Mouse (Mus musculus): Measurements from ENCODE around the gene Cdyl. TPM values are rescaled to one million over a fixed set of nuclear protein-coding genes. Genes with fewer than 3 reads are reported as not detected.

The Cdyl gene
- polyA plus RNA-seq, 1 experiment from 2014 or later: 6.1 TPM

GRCm38 (mm10) chr13:35875396-35875795, 215.8 kb downstream of the Cdyl start:
- H3K9me3 ChIP-seq: no peaks in the 10 kb centered on the region
- H3K4me2 ChIP-seq: no peak overlapping the region
- no peaks in the 10 kb centered on the region for H3K27me3 ChIP-seq
- WGBS: 85% methylated on average over 5 of the region's 5 CpGs
- no peak for ATAC-seq (ENCODE audit: low read depth)
- no peak overlapping the region for H3K9ac ChIP-seq
- H3K4me1 ChIP-seq (replicated peaks): no peaks in the 10 kb centered on the region
- H3K4me3 ChIP-seq: no peak overlapping the region
- H3K36me3 ChIP-seq: no peaks in the 10 kb centered on the region
- H3K27ac ChIP-seq (replicated peaks): no peak overlapping the region

- H3K9ac ChIP-seq: no peak overlapping the region
- no peak for ATAC-seq (ENCODE audit: low read depth)
- H3K27me3 ChIP-seq: no peaks in the 10 kb centered on the region
- WGBS: 80% methylated on average over 1 of the region's 1 CpGs
- no peaks in the 10 kb centered on the region for H3K4me1 ChIP-seq (replicated peaks)
- H3K4me2 ChIP-seq: no peak overlapping the region
- no peak overlapping the region for H3K4me3 ChIP-seq
- no peaks in the 10 kb centered on the region for H3K9me3 ChIP-seq
- no peak overlapping the region for H3K27ac ChIP-seq (replicated peaks)
- no peaks in the 10 kb centered on the region for H3K36me3 ChIP-seq
These were observed 218.6 kb downstream of the Cdyl start for GRCm38 (mm10) chr13:35878282-35878681.

GRCm38 (mm10) chr13:35879068-35879467, 219.4 kb downstream of the Cdyl start:
- H3K4me3 ChIP-seq: no peak overlapping the region
- no peaks in the 10 kb centered on the region for H3K36me3 ChIP-seq
- WGBS: 64% methylated on average over 5 of the region's 5 CpGs

GRCm38 (mm10) chr13:35879519-35879918, 219.9 kb downstream of the Cdyl start:
- Histone ChIP-seq H3K36me3 (no peaks in the 10 kb centered on the region), H3K4me1 (replicated peaks) (peaks cover 3% of the 10 kb centered on the region; the same call in 1 of the 2 replicates), H3K9ac (no peak overlapping the region), H3K27me3 (no peaks in the 10 kb centered on the region), H3K9me3 (no peaks in the 10 kb centered on the region), H3K4me3 (no peak overlapping the region), H3K27ac (replicated peaks) (no peak overlapping the region), H3K4me2 (no peak overlapping the region)
- ATAC-seq (ENCODE audit: low read depth): no peak
- WGBS: 84% methylated on average over 5 of the region's 5 CpGs

More at GRCm38 (mm10) chr13:35879068-35879467, 219.4 kb downstream of the Cdyl start:
- no peak overlapping the region for H3K9ac ChIP-seq
- H3K27me3 ChIP-seq: no peaks in the 10 kb centered on the region
- H3K27ac ChIP-seq (replicated peaks): no peak overlapping the region
- no peaks in the 10 kb centered on the region for H3K9me3 ChIP-seq
- no peaks in the 10 kb centered on the region for H3K4me1 ChIP-seq (replicated peaks)
- no peak for ATAC-seq (ENCODE audit: low read depth)
- no peak overlapping the region for H3K4me2 ChIP-seq

- Histone ChIP-seq H3K27ac (replicated peaks) (no peak overlapping the region), H3K4me3 (no peak overlapping the region), H3K9ac (no peak overlapping the region), H3K4me1 (replicated peaks) (peaks cover 9% of the 10 kb centered on the region; the same call in 1 of the 2 replicates), H3K4me2 (no peak overlapping the region), H3K36me3 (no peaks in the 10 kb centered on the region), H3K27me3 (no peaks in the 10 kb centered on the region), H3K9me3 (no peaks in the 10 kb centered on the region)
- ATAC-seq (ENCODE audit: low read depth): 0 out of 2 replicates have a peak, but pooled peaks have one; percentile 15
- 70% methylated on average over 6 of the region's 6 CpGs for WGBS
These were observed 221.0 kb downstream of the Cdyl start for GRCm38 (mm10) chr13:35880555-35881046.

GRCm38 (mm10) chr13:35886121-35886725, 226.6 kb downstream of the Cdyl start:
- Histone ChIP-seq H3K27me3 (no peaks in the 10 kb centered on the region), H3K9me3 (no peaks in the 10 kb centered on the region), H3K4me2 (no peak overlapping the region), H3K4me1 (replicated peaks) (peaks cover 9% of the 10 kb centered on the region; the same call in 1 of the 2 replicates), H3K27ac (replicated peaks) (no peak overlapping the region), H3K9ac (no peak overlapping the region), H3K36me3 (no peaks in the 10 kb centered on the region), H3K4me3 (no peak overlapping the region)
- WGBS: 43% methylated on average over 15 of the region's 15 CpGs
- ATAC-seq (ENCODE audit: low read depth): no peak

- WGBS: 94% methylated on average over 3 of the region's 3 CpGs
- H3K36me3 ChIP-seq: peaks cover 14% of the 10 kb centered on the region
- H3K27me3 ChIP-seq: no peaks in the 10 kb centered on the region
- H3K4me1 ChIP-seq (replicated peaks): no peaks in the 10 kb centered on the region
- no peak overlapping the region for H3K4me2 ChIP-seq
- H3K9me3 ChIP-seq: no peaks in the 10 kb centered on the region
- no peak overlapping the region for H3K27ac ChIP-seq (replicated peaks)
- no peak overlapping the region for H3K9ac ChIP-seq
- H3K4me3 ChIP-seq: no peak overlapping the region
- no peak for ATAC-seq (ENCODE audit: low read depth)
These were observed 233.2 kb downstream of the Cdyl start for GRCm38 (mm10) chr13:35892866-35893265.

- ATAC-seq (ENCODE audit: low read depth): no peak
- Histone ChIP-seq H3K9me3 (no peaks in the 10 kb centered on the region), H3K27me3 (no peaks in the 10 kb centered on the region), H3K4me2 (peak overlapping the region; percentile 76), H3K4me1 (replicated peaks) (no peaks in the 10 kb centered on the region; the same call in 1 of the 2 replicates), H3K36me3 (no peaks in the 10 kb centered on the region), H3K4me3 (peak overlapping the region; percentile 65), H3K9ac (peak overlapping the region; percentile 68), H3K27ac (replicated peaks) (no peak overlapping the region)
- 2% methylated on average over 13 of the region's 13 CpGs for WGBS
These were observed 245.7 kb downstream of the Cdyl start for GRCm38 (mm10) chr13:35905378-35905777.

GRCm38 (mm10) chr13:35905879-35906481, 246.3 kb downstream of the Cdyl start, which contains the start of gene Rpp40:
Rpp40 (minus strand) TSS chr13:35906359.
- H3K36me3 ChIP-seq: no peaks in the 10 kb centered on the region
- H3K4me1 ChIP-seq (replicated peaks): no peaks in the 10 kb centered on the region; the same call in 1 of the 2 replicates
- ATAC-seq (ENCODE audit: low read depth): peak; percentile 100
- no peaks in the 10 kb centered on the region for H3K9me3 ChIP-seq
- H3K9ac ChIP-seq: peak within 1 kb of the TSS; percentile 68
- H3K4me3 ChIP-seq: peak within 1 kb of the TSS; percentile 65
- H3K4me2 ChIP-seq: peak within 1 kb of the TSS; percentile 76
- H3K27ac ChIP-seq (replicated peaks): no peak within 1 kb of the TSS
- WGBS: under 1% methylated on average over 34 of the region's 35 CpGs
- H3K27me3 ChIP-seq: no peaks in the 10 kb centered on the region

GRCm38 (mm10) chr13:35911476-35911875, 251.8 kb downstream of the Cdyl start:
- Histone ChIP-seq H3K9me3 (no peaks in the 10 kb centered on the region), H3K36me3 (no peaks in the 10 kb centered on the region), H3K9ac (no peak overlapping the region), H3K27me3 (no peaks in the 10 kb centered on the region), H3K27ac (replicated peaks) (no peak overlapping the region), H3K4me1 (replicated peaks) (no peaks in the 10 kb centered on the region), H3K4me2 (no peak overlapping the region), H3K4me3 (no peak overlapping the region)
- no peak for ATAC-seq (ENCODE audit: low read depth)
- 81% methylated on average over 1 of the region's 1 CpGs for WGBS

All from neural tube, embryonic 13.5 days (tissue).